Mouse (Mus musculus): ENCODE data around the gene Spata7. TPM values are rescaled to one million over a fixed set of nuclear protein-coding genes. Genes with fewer than 3 reads are reported as not detected.

Spata7 gene
- polyA plus RNA-seq, 2 experiments: 8.4 to 12.5 TPM

DNA sequence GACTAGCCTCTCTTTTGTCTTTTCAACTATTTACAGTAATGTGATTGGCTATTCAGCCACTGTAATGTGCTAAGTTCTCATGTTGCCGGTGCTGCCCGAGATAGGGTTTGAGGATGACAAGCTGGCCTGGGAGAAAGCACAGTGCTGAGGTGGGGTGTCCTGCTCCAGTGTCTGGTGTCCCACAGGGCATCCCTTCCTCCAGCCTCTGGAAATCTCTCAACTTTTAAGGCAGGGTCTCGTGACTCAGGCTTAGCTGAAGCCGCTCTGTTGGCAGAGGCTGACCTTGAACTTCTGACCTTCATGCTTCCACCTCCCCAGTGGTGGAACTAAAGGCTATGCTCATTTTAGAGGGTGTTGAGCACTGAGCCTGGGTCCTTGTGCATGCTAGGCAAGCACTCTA is 42.5 kb downstream of the Spata7 start:
- no peak overlapping the region for H3K9ac ChIP-seq (ENCODE audit: low read depth, low read length, severe bottlenecking)
- H3K9me3 ChIP-seq (ENCODE audit: control insufficient read depth, low read length): no peaks in the 10 kb centered on the region
- H3K36me3 ChIP-seq (ENCODE audit: control insufficient read depth, insufficient read depth, low read length): peaks cover 10% of the 10 kb centered on the region; the same call in 1 of the 2 replicates
- H3K27me3 ChIP-seq (ENCODE audit: control insufficient read depth, insufficient read depth, low read length): no peaks in the 10 kb centered on the region
- DNase-seq (ENCODE audit: low spot score) (no peak), ATAC-seq (ENCODE audit: low FRiP score, low read depth) (no peak)
- no peak overlapping the region for H3K27ac ChIP-seq (replicated peaks; ENCODE audit: low read depth, low read length)
- H3K4me1 ChIP-seq (ENCODE audit: control insufficient read depth, insufficient read depth, low read length): 0 out of 2 replicates have a peak, but pooled peaks cover 2% of the 10 kb centered on the region
- no peak for TF ChIP-seq POLR2A (IDR thresholded peaks at IDR 0.05; ENCODE audit: borderline replicate concordance, extremely low read depth, insufficient read depth, insufficient read length)
- WGBS: 80% methylated on average over 4 of the region's 4 CpGs
- H3K4me3 ChIP-seq (replicated peaks; ENCODE audit: low read length): no peak overlapping the region
- no peak overlapping the region for H3K4me2 ChIP-seq (replicated peaks; ENCODE audit: low read depth, low read length, severe bottlenecking)

DNA sequence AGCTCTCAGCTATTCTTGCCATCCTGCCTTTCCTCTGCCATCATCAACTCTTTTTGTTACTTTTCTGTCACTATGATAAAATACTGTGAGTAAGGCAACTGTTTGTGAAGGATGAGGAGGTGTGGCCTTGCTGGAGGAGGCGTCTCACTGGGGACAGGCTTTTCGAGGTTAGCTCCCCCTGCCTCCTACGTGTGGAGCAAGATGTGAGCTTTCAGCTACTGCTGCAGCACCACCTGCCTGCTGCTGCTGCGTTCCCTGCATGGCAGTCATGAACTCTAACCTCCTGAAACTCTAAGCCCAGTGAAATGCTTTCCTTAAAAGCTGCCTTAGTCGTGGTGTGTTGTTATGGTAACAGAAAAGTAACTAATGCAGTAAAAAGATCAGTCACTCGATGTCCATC is 45.9 kb downstream of the Spata7 start:
- H3K4me2 ChIP-seq (replicated peaks; ENCODE audit: low read depth, low read length, severe bottlenecking): no peak overlapping the region
- H3K9ac ChIP-seq (ENCODE audit: low read depth, low read length, severe bottlenecking): no peak overlapping the region
- H3K4me3 ChIP-seq (replicated peaks; ENCODE audit: low read length): no peak overlapping the region
- no peaks in the 10 kb centered on the region for H3K9me3 ChIP-seq (ENCODE audit: control insufficient read depth, low read length)
- 59% methylated on average over 6 of the region's 6 CpGs for WGBS
- TF ChIP-seq POLR2A (IDR thresholded peaks at IDR 0.05; ENCODE audit: borderline replicate concordance, extremely low read depth, insufficient read depth, insufficient read length): no peak
- H3K4me1 ChIP-seq (ENCODE audit: control insufficient read depth, insufficient read depth, low read length): 0 out of 2 replicates have a peak, but pooled peaks cover 1% of the 10 kb centered on the region
- H3K27me3 ChIP-seq (ENCODE audit: control insufficient read depth, insufficient read depth, low read length): no peaks in the 10 kb centered on the region
- H3K36me3 ChIP-seq (ENCODE audit: control insufficient read depth, insufficient read depth, low read length): peaks cover 27% of the 10 kb centered on the region
- H3K27ac ChIP-seq (replicated peaks; ENCODE audit: low read depth, low read length): no peak overlapping the region
- DNase-seq (ENCODE audit: low spot score) (no peak), ATAC-seq (ENCODE audit: low FRiP score, low read depth) (no peak)

DNA sequence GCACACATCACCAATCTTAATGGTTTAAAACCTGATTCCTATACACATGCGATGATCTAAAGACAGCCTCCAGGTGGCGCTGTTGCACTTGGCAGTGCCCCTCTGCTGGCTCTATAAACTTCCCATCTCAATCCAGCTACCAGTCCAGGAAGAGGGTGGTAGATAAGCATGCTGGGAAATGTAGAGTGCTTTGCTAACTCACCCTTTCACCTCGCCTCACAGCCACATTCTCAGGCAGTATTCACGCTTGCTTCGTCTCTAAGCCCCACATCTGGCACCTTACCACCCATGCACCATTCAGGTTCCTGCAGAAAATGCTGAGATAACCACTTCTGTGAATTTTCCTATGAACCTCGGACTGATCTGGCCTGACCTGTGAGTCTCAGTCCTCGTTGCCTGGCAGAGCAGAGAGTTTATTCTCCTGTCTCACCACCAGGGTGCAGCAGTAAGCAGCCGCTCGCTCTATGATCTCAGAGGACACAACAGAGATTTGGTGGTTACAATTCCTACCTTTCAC is 46.7 kb downstream of the Spata7 start:
- H3K9me3 ChIP-seq (ENCODE audit: control insufficient read depth, low read length): no peaks in the 10 kb centered on the region
- no peaks in the 10 kb centered on the region for H3K4me1 ChIP-seq (ENCODE audit: control insufficient read depth, insufficient read depth, low read length)
- TF ChIP-seq POLR2A (IDR thresholded peaks at IDR 0.05; ENCODE audit: borderline replicate concordance, extremely low read depth, insufficient read depth, insufficient read length): no peak
- DNase-seq (ENCODE audit: low spot score) (peak; percentile 87), ATAC-seq (ENCODE audit: low FRiP score, low read depth) (peak; percentile 76)
- H3K27me3 ChIP-seq (ENCODE audit: control insufficient read depth, insufficient read depth, low read length): no peaks in the 10 kb centered on the region
- H3K36me3 ChIP-seq (ENCODE audit: control insufficient read depth, insufficient read depth, low read length): peaks cover 30% of the 10 kb centered on the region
- no peak overlapping the region for H3K27ac ChIP-seq (replicated peaks; ENCODE audit: low read depth, low read length)
- H3K4me3 ChIP-seq (replicated peaks; ENCODE audit: low read length): peak overlapping the region; percentile 22
- WGBS: 14% methylated on average over 9 of the region's 9 CpGs
- H3K9ac ChIP-seq (ENCODE audit: low read depth, low read length, severe bottlenecking): no peak overlapping the region
- peak overlapping the region; percentile 39 for H3K4me2 ChIP-seq (replicated peaks; ENCODE audit: low read depth, low read length, severe bottlenecking)

DNA sequence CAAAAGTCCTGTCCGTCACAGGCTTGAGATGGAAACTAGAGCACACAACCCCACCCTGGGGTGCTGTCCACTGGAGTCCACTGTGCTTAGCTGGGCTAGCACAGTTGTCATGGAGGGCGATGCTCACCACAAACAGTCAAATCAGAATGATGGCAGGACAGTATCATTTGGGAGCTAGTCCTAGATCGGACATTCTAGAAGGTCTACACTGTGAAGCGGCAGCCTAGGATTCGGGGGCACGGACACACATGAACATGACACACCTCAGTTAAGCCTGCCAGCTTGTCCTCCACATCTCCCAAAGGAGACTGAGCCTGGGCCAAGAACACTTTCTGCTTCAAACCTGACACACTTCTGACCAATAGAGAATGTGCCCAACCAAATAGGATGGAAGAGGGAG is 48.9 kb downstream of the Spata7 start:
- 91% methylated on average over 6 of the region's 6 CpGs for WGBS
- no peak for TF ChIP-seq POLR2A (IDR thresholded peaks at IDR 0.05; ENCODE audit: borderline replicate concordance, extremely low read depth, insufficient read depth, insufficient read length)
- Histone ChIP-seq H3K27ac (replicated peaks; ENCODE audit: low read depth, low read length) (no peak overlapping the region), H3K9me3 (ENCODE audit: control insufficient read depth, low read length) (no peaks in the 10 kb centered on the region), H3K36me3 (ENCODE audit: control insufficient read depth, insufficient read depth, low read length) (peaks cover 45% of the 10 kb centered on the region), H3K9ac (ENCODE audit: low read depth, low read length, severe bottlenecking) (no peak overlapping the region), H3K4me2 (replicated peaks; ENCODE audit: low read depth, low read length, severe bottlenecking) (no peak overlapping the region), H3K4me3 (replicated peaks; ENCODE audit: low read length) (no peak overlapping the region), H3K27me3 (ENCODE audit: control insufficient read depth, insufficient read depth, low read length) (no peaks in the 10 kb centered on the region), H3K4me1 (ENCODE audit: control insufficient read depth, insufficient read depth, low read length) (no peaks in the 10 kb centered on the region)
- DNase-seq (ENCODE audit: low spot score) (no peak), ATAC-seq (ENCODE audit: low FRiP score, low read depth) (no peak)

DNA sequence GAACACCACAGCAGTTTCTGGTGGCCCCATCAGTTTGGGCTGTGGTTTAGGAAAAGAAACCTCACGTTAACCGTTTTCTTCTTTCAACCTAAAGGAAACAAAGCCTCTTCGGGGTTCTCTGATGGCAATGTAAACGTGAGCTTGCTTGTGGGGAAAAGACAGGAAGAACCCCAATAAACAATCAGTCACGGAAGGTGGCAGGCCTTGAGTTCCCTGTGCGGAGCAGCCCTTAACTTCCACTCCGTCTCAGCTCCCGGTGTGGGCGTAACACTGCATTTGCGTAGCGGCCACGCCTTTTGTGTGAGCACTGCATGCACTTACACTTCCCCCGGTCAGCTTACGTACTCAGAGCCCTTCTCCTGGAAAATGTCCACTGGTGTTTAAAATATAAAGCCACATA is 49.4 kb downstream of the Spata7 start:
- no peak for TF ChIP-seq POLR2A (IDR thresholded peaks at IDR 0.05; ENCODE audit: borderline replicate concordance, extremely low read depth, insufficient read depth, insufficient read length)
- Histone ChIP-seq H3K4me1 (ENCODE audit: control insufficient read depth, insufficient read depth, low read length) (no peaks in the 10 kb centered on the region), H3K36me3 (ENCODE audit: control insufficient read depth, insufficient read depth, low read length) (peaks cover 50% of the 10 kb centered on the region), H3K27me3 (ENCODE audit: control insufficient read depth, insufficient read depth, low read length) (no peaks in the 10 kb centered on the region), H3K27ac (replicated peaks; ENCODE audit: low read depth, low read length) (no peak overlapping the region), H3K4me2 (replicated peaks; ENCODE audit: low read depth, low read length, severe bottlenecking) (no peak overlapping the region), H3K9ac (ENCODE audit: low read depth, low read length, severe bottlenecking) (no peak overlapping the region), H3K9me3 (ENCODE audit: control insufficient read depth, low read length) (no peaks in the 10 kb centered on the region), H3K4me3 (replicated peaks; ENCODE audit: low read length) (no peak overlapping the region)
- DNase-seq (ENCODE audit: low spot score): no peak
- no peak for ATAC-seq (ENCODE audit: low FRiP score, low read depth)
- WGBS: 50% methylated on average over 14 of the region's 14 CpGs

DNA sequence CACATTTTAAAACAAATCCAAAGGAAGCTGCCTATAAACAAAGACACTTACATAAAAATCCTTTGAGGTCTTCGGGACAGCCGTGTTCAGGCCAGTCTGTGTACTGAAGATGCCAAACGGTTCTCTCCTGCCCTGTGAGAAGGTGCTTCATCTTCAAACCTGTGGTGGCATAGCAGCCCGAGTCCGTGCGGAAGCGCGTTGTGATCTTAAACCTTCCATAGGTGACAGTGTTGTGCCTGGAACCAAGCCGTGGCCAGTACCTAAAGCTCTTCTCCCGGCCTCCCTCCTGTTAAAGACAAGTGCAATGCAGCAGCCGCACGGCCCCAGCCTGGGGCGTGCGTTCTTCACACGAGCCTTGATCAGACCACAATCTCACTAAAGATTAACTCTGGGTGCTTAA is 51.9 kb downstream of the Spata7 start:
- H3K9ac ChIP-seq (ENCODE audit: low read depth, low read length, severe bottlenecking): no peak overlapping the region
- no peak overlapping the region for H3K4me3 ChIP-seq (replicated peaks; ENCODE audit: low read length)
- no peak overlapping the region for H3K27ac ChIP-seq (replicated peaks; ENCODE audit: low read depth, low read length)
- DNase-seq (ENCODE audit: low spot score) (no peak), ATAC-seq (ENCODE audit: low FRiP score, low read depth) (no peak)
- no peaks in the 10 kb centered on the region for H3K27me3 ChIP-seq (ENCODE audit: control insufficient read depth, insufficient read depth, low read length)
- no peaks in the 10 kb centered on the region for H3K9me3 ChIP-seq (ENCODE audit: control insufficient read depth, low read length)
- H3K36me3 ChIP-seq (ENCODE audit: control insufficient read depth, insufficient read depth, low read length): peaks cover 50% of the 10 kb centered on the region
- H3K4me1 ChIP-seq (ENCODE audit: control insufficient read depth, insufficient read depth, low read length): no peaks in the 10 kb centered on the region
- no peak for TF ChIP-seq POLR2A (IDR thresholded peaks at IDR 0.05; ENCODE audit: borderline replicate concordance, extremely low read depth, insufficient read depth, insufficient read length)
- WGBS: 87% methylated on average over 15 of the region's 15 CpGs
- H3K4me2 ChIP-seq (replicated peaks; ENCODE audit: low read depth, low read length, severe bottlenecking): no peak overlapping the region
